Mouse (Mus musculus) embryonic facial prominence, embryonic 14.5 days (tissue): Measurements from ENCODE around the gene Nav2. TPM values are rescaled to one million over a fixed set of nuclear protein-coding genes. Genes with fewer than 3 reads are reported as not detected.

Experiments
- ATAC-seq: fragments of 200-750 bp; cut with Nextera tagmentation; 2 replicates; pipeline ENCODE4 v1.8.0; 2017; ENCODE audit warnings: low read depth, moderate number of reproducible peaks, moderate TSS enrichment
- DNase-seq: peaks from one replicate; pipeline ENCODE4 v3.0.0-alpha.2; 2015; ENCODE audit warnings: low spot score
- H3K27ac ChIP-seq: fragments of 300-500 bp; sonication (generic); replicated peaks from 2 replicates; pipeline ENCODE4 v1.5.1; 2014; ENCODE audit warnings: low read depth, mild to moderate bottlenecking, low read length, moderate library complexity
- H3K27me3 ChIP-seq: fragments of 300-500 bp; sonication (generic); replicated peaks from 2 replicates; pipeline ENCODE4 v1.6.1; 2014; ENCODE audit warnings: low read length; ENCODE audit not compliant: control insufficient read depth, insufficient read depth
- H3K36me3 ChIP-seq: fragments of 300-500 bp; sonication (generic); 2 replicates; pipeline ENCODE4 v1.6.1; 2014; ENCODE audit warnings: low read length, mixed read lengths; ENCODE audit not compliant: control insufficient read depth, insufficient read depth
- H3K4me1 ChIP-seq: fragments of 300-500 bp; sonication (generic); 2 replicates; pipeline ENCODE4 v1.6.1; 2014; ENCODE audit warnings: antibody characterized with exemption, low read length; ENCODE audit not compliant: control insufficient read depth, insufficient read depth
- H3K4me2 ChIP-seq: fragments of 300-500 bp; sonication (generic); 2 replicates; pipeline ENCODE4 v1.6.1; 2014; ENCODE audit warnings: low read depth, mild to moderate bottlenecking, low read length, moderate library complexity, mixed read lengths
- H3K4me3 ChIP-seq: fragments of 300-500 bp; sonication (generic); 2 replicates; pipeline ENCODE4 v1.5.1; 2014; ENCODE audit warnings: low read depth, mild to moderate bottlenecking, low read length
- H3K9ac ChIP-seq: fragments of 300-500 bp; sonication (generic); 2 replicates; pipeline ENCODE4 v1.6.1; 2014; ENCODE audit warnings: low read depth, mild to moderate bottlenecking, low read length, moderate library complexity, mixed read lengths
- H3K9me3 ChIP-seq: fragments of 300-500 bp; sonication (generic); 2 replicates; pipeline ENCODE4 v1.6.1; 2016; ENCODE audit warnings: low read length; ENCODE audit not compliant: control insufficient read depth
- WGBS: fragments of 180-500 bp; shearing (Covaris S2); extraction: QIAGEN DNeasy Blood & Tissue Kit; methylation state at CpG from one replicate; pipeline ENCODE4 v1.1.7; 2014; 5-methylcytosine and 5-hydroxymethylcytosine counted together
- polyA plus RNA-seq: library from polyadenylated mRNA; unstranded; fragments of >200 nt; fragmentation: Nextera tagmentation; extraction: Ambion mirVana; gene quantifications from 2 replicates; pipeline ENCODE4 v1.2.1, GENCODE M21; 2014

Nav2 gene
- polyA plus RNA-seq, 1 experiment from 2014 or later, result 13.5 TPM

- ATAC-seq, result no peak
- DNase-seq, result no peak
Observed at GRCm38 (mm10) chr7:48894763-48895162, 13.8 kb upstream of the Nav2 start.

GRCm38 (mm10) chr7:48895475-48895874 is 13.0 kb upstream of the Nav2 start:
- no peak overlapping the region for H3K4me3 ChIP-seq
- H3K36me3 ChIP-seq, result no peaks in the 10 kb centered on the region
- H3K9me3 ChIP-seq, result no peaks in the 10 kb centered on the region
- ATAC-seq (no peak), DNase-seq (no peak)
- no peak overlapping the region for H3K27ac ChIP-seq
- H3K27me3 ChIP-seq, result 0 out of 2 replicates have a peak, but pooled peaks cover 3% of the 10 kb centered on the region
- no peak overlapping the region for H3K9ac ChIP-seq
- H3K4me2 ChIP-seq, result no peak overlapping the region
- 88% methylated on average over 4 of the region's 4 CpGs for WGBS
- H3K4me1 ChIP-seq, result no peaks in the 10 kb centered on the region

More at GRCm38 (mm10) chr7:48894763-48895162, 13.8 kb upstream of the Nav2 start:
- H3K4me2 ChIP-seq, result no peak overlapping the region
- H3K4me1 ChIP-seq, result no peaks in the 10 kb centered on the region
- no peak overlapping the region for H3K27ac ChIP-seq
- H3K9me3 ChIP-seq, result no peaks in the 10 kb centered on the region
- no peak overlapping the region for H3K4me3 ChIP-seq
- H3K9ac ChIP-seq, result no peak overlapping the region
- H3K27me3 ChIP-seq, result 0 out of 2 replicates have a peak, but pooled peaks cover 3% of the 10 kb centered on the region
- 72% methylated on average over 6 of the region's 6 CpGs for WGBS
- no peaks in the 10 kb centered on the region for H3K36me3 ChIP-seq

GRCm38 (mm10) chr7:48896051-48896450 is 12.5 kb upstream of the Nav2 start:
- Histone ChIP-seq H3K27me3 (0 out of 2 replicates have a peak, but pooled peaks cover 3% of the 10 kb centered on the region), H3K4me2 (no peak overlapping the region), H3K9ac (no peak overlapping the region), H3K9me3 (no peaks in the 10 kb centered on the region), H3K36me3 (no peaks in the 10 kb centered on the region), H3K4me1 (no peaks in the 10 kb centered on the region), H3K27ac (no peak overlapping the region), H3K4me3 (no peak overlapping the region)
- 81% methylated on average over 4 of the region's 4 CpGs for WGBS
- DNase-seq, result no peak
- no peak for ATAC-seq

- no peaks in the 10 kb centered on the region for H3K9me3 ChIP-seq
- no peak overlapping the region for H3K4me3 ChIP-seq
- ATAC-seq, result 0 out of 2 replicates have a peak, but pooled peaks have one; percentile 37
- H3K4me2 ChIP-seq, result peak overlapping the region; percentile 15; the same call in 1 of the 2 replicates
- no peak overlapping the region for H3K9ac ChIP-seq
- 0 out of 2 replicates have a peak, but pooled peaks cover 3% of the 10 kb centered on the region for H3K27me3 ChIP-seq
- no peaks in the 10 kb centered on the region for H3K36me3 ChIP-seq
- peak; percentile 71 for DNase-seq
- no peaks in the 10 kb centered on the region for H3K4me1 ChIP-seq
- 43% methylated on average over 24 of the region's 24 CpGs for WGBS
- peak overlapping the region; percentile 2; the same call in 1 of the 2 replicates for H3K27ac ChIP-seq
Observed at GRCm38 (mm10) chr7:48897539-48898163, 10.9 kb upstream of the Nav2 start.

- DNase-seq (no peak), ATAC-seq (no peak)
- WGBS, result 40% methylated on average over 9 of the region's 9 CpGs
- no peak overlapping the region for H3K4me2 ChIP-seq
- no peak overlapping the region for H3K27ac ChIP-seq
- H3K27me3 ChIP-seq, result 0 out of 2 replicates have a peak, but pooled peaks cover 3% of the 10 kb centered on the region
- H3K36me3 ChIP-seq, result no peaks in the 10 kb centered on the region
- no peaks in the 10 kb centered on the region for H3K9me3 ChIP-seq
- no peak overlapping the region for H3K4me3 ChIP-seq
- H3K9ac ChIP-seq, result no peak overlapping the region
- H3K4me1 ChIP-seq, result no peaks in the 10 kb centered on the region
Observed at GRCm38 (mm10) chr7:48898416-48898815, 10.1 kb upstream of the Nav2 start.

- Histone ChIP-seq H3K4me1 (no peaks in the 10 kb centered on the region), H3K4me2 (no peak overlapping the region), H3K36me3 (no peaks in the 10 kb centered on the region), H3K9me3 (no peaks in the 10 kb centered on the region), H3K27ac (no peak overlapping the region), H3K4me3 (no peak overlapping the region), H3K27me3 (0 out of 2 replicates have a peak, but pooled peaks cover 3% of the 10 kb centered on the region), H3K9ac (no peak overlapping the region)
- 63% methylated on average over 8 of the region's 8 CpGs for WGBS
- no peak for ATAC-seq
- no peak for DNase-seq
Observed at GRCm38 (mm10) chr7:48900408-48901167, 7.9 kb upstream of the Nav2 start.

GRCm38 (mm10) chr7:48902454-48902853 is 6.1 kb upstream of the Nav2 start:
- H3K27ac ChIP-seq, result no peak overlapping the region
- no peaks in the 10 kb centered on the region for H3K36me3 ChIP-seq
- DNase-seq (no peak), ATAC-seq (no peak)
- H3K4me2 ChIP-seq, result no peak overlapping the region
- H3K4me3 ChIP-seq, result no peak overlapping the region
- no peaks in the 10 kb centered on the region for H3K9me3 ChIP-seq
- H3K27me3 ChIP-seq, result no peaks in the 10 kb centered on the region
- no peaks in the 10 kb centered on the region for H3K4me1 ChIP-seq
- H3K9ac ChIP-seq, result no peak overlapping the region
- WGBS, result 31% methylated on average over 2 of the region's 2 CpGs

GRCm38 (mm10) chr7:48909342-48909671 is 791 bp downstream of the Nav2 start:
- WGBS, result 35% methylated on average over 4 of the region's 4 CpGs
- peak overlapping the region; percentile 24 for H3K27ac ChIP-seq

More at GRCm38 (mm10) chr7:48909342-48909671, 791 bp downstream of the Nav2 start:
- Histone ChIP-seq H3K4me1 (peaks cover 9% of the 10 kb centered on the region), H3K4me2 (no peak overlapping the region), H3K9ac (no peak overlapping the region), H3K36me3 (no peaks in the 10 kb centered on the region), H3K4me3 (no peak overlapping the region), H3K9me3 (no peaks in the 10 kb centered on the region), H3K27me3 (no peaks in the 10 kb centered on the region)
- DNase-seq (no peak), ATAC-seq (no peak)
